Mouse (Mus musculus): Measurements from ENCODE around the gene Psmg3.

Psmg3 gene

DNA sequence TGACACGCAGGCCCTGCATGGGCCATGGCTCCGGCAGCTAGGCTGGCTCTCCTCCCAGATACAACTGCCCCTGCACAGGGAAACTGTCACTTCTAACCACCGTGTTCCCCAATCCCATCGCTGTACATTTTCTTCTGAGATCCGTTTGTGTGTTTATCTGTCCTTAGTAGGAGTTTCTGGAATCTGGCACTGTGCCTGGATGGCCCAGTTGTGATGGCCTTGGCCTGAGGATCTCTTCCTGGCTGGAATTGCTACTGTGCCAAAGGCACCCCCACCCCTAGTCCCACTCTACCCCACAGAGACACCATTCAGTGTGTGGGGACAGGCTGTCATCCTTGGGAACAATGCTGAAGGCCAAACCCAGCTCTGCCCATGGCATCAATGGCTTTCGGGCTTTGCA lies 10.7 kb downstream of the Psmg3 start:
- no peak for DNase-seq (ENCODE audit: low spot score)

DNA sequence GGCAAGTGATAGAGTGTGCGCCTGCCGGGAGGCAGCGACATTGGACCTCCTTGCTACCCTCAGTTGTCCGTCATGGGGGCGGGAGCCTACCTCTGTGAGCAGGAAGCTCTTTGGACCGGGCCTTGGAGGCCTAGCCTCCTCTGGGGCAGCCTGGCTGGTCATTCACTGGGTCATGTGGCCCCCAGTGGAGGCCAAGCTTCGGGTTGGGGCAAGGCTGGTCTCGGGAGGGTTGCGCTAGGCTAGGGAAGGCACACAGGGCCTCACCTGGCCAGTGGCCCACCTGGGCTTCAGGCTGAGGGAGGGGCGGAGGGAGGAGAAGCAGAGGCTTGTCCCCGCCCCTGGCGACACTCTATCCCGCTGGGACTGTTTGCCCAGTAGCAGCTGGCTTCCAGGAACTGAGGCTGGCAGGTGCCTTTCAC lies 12.7 kb downstream of the Psmg3 start:
- no peak for DNase-seq (ENCODE audit: low spot score)

DNA sequence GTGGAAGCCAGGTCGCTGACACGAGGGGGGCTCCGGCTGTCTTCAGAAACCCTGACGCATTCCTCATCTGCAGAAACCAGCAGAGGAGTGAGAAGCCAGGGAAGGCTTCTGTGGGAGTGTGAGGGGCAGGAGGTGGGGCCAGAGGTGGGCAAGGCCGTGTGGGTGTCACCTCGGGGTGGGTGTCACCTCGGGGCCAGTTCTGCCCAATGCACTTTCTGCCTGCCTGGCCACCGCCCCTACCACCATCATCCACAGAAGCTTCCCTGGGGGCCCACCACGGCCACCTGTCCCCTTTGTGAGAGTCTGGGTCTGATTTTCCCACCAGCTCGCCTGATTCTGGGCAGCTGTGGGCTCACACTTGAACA lies 13.6 kb downstream of the Psmg3 start:
- no peak for DNase-seq (ENCODE audit: low spot score)

DNA sequence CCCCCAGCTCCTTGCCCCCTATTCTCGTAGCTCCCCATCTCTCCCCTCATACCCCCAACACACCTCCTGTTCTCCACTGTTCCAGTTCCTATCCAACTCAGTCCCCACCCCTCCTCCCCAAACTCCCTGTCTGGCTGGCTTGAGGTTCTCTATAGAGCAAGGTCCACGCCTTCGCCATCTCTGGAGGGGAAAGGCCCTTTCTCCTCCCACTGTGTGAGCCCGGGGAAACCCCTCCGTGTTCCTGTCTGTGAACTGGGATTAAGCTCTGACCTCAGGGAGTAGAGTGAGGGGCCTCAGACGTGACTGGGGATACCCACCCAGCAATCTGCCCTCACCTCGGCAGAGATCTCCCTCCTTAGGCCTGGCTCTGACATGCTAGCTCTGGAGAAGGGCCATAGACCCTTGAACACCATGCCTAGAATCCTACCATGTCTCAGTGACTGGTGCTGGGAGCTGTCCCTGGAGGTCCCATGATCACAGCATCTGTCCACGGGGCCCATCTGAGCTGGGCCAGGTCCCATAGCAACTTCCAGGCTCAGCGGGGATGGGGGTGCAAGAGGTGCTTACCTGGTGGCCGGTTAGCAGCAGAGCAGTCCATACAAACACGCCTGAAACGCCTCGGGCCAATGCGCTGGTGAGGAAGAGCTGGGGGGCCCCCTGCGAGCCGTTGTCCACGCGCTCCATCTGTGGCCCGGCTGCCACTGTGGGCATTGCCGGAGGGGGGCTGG lies 14.1 kb downstream of the Psmg3 start:
- no peak for DNase-seq (ENCODE audit: low spot score)

DNA sequence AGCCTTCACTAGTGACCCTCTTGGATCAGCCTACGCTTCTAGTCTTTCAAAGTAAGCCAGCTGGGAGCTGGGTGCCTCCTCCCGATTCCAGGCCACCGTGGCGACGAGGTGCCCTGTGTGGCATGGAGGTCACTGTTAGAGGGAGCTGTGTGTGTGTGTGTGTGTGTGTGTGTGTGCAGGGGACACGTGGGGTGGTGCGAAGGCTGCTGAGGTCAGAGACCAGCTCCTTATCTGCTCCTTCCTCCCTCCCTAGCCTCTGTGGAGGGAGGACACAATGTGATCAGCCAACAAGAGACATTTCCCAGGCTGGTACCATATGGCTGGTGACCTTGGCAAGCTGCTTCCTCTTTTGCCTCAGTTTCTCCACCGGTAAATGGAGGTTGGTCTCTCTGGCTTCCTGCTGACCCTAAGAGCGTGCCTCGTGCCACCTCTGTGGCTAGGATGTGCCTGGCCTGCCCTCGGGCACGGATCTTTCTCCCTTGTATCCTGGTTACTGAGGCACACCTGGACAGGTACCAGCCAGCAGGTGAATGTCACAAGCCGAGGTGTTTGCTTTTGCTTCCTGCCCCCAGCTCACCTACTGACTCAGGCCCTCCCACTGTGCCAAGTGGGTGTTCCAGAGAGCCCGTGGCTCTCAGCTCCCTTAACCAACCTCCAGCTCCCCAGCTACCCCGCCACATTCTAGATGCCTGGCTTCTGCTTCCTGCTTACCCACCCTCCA lies 14.8 kb downstream of the Psmg3 start:
- DNase-seq (ENCODE audit: low spot score): no peak

DNA sequence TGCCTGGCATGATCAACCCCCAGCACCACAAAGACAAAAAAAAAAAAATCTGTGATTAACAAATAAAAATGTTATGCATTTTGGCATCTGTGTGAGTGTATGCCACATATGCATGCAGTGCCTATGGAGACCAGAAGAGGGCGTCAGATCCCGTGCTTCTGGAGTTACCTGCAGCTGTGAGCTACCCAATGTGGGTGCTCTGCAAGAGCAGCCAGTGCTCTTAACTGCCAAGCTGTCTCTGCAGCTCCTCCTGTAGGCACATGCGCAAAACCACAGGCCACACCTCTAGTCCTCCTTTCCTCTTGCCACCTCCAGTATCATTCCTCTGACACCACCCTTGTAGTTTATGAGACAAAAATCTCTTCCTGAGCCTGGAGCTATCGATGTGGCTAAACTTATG lies 17.3 kb downstream of the Psmg3 start:
- no peak for DNase-seq (ENCODE audit: low spot score)

DNA sequence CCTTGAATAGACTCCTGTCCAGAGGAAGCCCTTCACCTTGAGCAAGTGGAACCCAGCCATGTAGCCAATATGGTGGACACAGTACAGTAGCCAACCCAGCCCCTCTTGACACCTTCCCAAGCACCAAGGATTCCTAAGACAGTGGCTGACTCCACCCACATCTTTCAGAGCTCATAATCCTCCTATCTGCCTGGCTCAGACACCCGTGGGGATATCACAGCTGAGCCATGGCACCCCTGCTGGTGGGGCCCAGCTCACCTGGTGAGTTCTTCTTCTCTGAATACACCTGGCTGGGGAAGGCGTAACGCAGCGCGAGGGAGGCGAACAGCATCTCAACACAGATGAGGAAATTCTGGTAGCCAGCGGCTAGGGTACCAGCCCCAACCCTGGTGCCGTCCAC lies 20.8 kb downstream of the Psmg3 start:
- no peak for DNase-seq (ENCODE audit: low spot score)

DNA sequence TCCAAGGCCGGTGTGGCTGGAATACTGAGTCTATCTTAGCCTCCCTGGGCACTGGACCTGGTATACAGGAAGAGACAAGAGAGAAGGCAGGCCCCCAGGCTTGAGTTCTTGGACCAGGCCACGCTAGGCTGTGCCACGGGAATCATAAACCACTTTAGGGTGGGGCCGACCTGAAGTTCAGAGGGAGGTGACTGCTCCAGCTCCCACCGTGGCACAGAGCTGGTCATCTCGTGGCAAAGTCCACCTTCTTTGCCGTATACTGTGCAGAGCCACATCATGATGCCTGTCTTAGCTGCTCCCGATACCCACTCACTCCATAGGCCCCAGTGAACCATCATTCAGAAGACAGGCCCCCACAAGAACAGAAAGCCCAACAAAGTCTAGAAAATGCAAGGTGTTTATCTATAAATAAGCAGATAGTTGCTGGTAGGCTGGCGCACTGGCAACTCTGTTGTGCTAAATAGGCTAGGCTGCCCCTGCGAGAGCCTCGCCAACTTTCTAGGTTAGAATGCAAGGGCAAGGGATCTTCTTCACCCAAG lies 22.0 kb downstream of the Psmg3 start:
- DNase-seq (ENCODE audit: low spot score): no peak

DNA sequence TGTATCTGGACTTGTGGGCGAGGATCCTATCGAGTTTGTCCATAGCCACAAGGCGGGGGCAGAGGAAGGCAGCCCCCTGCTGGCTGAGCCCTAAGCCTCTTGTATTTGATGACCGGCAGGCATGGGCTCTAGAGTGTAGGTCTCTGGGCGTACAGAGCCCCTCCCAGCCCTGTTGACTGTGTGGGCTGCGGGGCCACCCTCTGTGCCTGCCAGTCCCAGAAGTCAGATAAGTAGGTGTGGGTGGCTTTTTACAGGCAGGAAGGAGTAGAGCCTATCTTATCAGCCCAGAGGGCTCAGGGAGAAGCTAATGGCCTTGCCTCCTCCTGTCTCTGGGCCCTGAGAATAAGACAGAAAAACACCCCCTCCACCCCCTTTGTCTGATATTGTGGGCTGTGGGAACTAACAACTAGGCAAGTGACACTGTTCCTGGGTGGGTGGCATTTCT lies 22.6 kb downstream of the Psmg3 start:
- peak; percentile 54 for DNase-seq (ENCODE audit: low spot score)

DNA sequence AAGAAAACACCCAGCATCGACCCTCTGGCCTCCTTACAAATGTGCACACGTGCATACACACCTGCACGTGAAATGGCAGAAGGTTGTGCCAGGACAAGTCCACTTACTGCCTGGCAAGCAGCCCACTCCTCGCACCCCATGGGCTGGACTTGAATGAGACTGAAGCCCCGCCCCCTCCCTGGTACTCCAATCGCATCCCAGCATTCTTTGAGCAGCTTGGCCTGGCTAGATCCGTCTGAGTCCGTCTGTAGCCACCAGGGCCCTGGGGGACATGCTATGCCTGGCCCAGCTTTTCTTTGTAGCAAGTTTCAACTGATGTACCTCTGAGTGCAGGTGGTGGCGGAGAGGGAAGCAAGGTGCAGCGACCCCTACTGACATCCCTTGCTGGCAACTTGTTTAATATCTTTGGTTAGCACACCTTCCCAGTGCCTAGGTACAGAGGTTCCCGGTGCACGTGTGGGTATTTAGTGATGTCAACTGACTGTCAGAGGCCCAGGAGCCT lies 23.0 kb downstream of the Psmg3 start:
- peak; percentile 74 for DNase-seq (ENCODE audit: low spot score)

DNA sequence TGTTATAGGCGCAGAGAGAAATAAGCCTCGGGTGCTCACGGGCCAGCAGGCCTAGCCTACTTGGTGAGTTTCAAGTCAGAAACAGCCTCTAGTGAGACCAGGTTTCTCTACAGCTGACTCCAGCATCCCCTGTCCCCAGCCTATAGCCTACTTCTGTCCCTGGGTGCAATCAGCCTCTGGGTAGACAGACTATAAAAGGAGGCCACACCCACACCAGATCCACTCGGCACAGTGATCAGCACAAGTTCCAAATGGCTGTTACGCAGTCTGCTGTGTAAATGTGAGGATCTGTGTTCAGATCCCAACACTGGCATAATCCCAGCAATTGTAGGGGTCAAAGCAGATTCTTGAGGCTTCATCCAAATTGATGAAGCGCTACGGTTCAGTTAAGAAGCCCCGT lies 23.5 kb downstream of the Psmg3 start:
- no peak for DNase-seq (ENCODE audit: low spot score)

DNA sequence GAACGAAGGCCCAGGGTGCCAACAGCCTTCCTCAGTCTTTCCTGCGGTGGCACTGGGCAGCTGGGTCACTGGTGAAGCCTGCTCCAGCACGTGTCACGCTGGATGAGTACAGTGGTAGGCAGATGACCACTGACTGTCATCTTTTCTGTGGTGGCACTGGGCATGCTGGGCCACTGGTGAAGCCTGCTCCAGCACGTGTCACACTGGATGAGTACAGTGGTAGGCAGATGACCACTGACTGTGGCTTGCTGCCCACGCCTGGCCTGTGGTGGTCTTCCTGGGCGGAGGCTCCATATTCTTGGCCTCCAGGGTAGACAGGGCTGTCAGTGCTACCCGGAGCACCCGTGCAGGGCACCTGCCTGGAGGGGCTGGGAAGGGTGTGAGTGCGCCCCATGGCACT lies 24.8 kb downstream of the Psmg3 start:
- no peak for DNase-seq (ENCODE audit: low spot score)

DNA sequence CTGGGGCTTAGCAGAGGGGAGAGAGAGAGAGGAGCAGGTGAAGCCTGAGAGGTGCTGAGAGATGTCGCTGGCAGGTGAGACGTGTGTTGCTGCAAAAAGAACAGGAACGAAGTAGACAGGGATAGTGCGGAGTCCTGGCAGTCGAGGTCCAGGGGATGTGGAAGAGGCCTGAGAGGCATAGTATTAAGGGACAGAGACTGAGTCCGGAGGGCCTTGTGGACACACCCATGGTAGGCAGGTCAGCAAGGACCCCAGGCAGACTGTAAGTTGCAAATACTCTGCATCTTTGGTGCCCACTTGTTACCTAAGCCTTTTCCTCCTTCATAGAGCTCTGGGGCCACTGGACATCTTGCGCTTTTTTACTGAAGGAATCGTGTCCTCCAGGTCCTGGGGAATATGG lies 25.5 kb downstream of the Psmg3 start:
- DNase-seq (ENCODE audit: low spot score): no peak

DNA sequence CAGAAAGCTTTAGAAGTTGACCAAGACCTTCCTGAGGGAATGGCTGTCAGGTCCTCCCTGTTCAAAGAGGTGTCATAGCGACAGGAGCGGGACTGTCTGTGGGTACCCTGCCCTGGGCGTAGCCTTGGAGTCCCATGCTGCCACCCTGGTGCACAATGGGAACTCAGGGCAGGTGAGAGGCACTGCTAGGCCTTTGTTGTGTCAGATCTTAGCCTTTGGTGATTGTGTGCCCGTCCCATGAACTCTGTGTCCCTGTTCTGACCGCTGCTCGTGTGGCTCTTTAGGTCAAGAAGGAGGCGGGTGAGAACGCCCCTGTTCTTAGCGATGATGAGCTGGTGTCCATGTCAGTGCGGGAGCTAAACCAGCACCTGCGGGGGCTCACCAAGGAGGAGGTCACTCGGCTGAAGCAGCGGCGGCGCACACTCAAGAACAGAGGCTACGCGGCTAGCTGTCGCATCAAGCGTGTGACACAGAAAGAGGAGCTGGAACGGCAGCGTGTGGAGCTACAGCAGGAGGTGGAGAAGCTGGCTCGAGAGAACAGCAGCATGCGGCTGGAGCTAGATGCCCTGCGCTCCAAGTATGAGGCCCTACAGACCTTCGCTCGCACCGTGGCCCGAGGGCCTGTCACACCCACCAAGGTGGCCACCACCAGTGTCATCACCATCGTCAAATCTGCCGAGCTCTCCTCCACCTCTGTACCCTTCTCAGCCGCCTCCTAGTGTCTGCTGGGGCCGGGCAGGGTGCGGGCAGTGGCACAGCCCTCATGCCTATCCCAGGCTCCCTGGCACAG lies 26.7 kb downstream of the Psmg3 start:
- DNase-seq (ENCODE audit: low spot score): no peak

DNA sequence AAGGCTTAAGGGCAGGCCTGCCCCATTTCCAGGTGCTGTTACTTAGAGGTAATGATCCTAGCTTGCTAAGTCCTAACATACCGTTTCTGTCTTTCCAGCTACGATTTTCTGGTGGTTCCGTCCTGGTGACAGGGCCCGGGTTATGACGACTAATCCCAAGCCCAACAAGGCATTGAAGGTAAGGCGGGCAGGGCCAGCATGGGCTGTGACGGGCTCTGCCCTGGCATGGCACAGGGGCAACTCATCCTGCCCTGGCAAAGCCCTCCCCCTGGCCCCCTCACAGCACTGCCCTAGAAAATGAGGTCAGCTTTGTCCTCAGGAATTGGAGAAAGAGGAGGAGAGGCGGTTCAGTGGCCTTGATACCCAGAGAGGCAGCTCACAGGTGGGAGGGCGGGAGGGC lies 27.6 kb downstream of the Psmg3 start:
- DNase-seq (ENCODE audit: low spot score): no peak

DNA sequence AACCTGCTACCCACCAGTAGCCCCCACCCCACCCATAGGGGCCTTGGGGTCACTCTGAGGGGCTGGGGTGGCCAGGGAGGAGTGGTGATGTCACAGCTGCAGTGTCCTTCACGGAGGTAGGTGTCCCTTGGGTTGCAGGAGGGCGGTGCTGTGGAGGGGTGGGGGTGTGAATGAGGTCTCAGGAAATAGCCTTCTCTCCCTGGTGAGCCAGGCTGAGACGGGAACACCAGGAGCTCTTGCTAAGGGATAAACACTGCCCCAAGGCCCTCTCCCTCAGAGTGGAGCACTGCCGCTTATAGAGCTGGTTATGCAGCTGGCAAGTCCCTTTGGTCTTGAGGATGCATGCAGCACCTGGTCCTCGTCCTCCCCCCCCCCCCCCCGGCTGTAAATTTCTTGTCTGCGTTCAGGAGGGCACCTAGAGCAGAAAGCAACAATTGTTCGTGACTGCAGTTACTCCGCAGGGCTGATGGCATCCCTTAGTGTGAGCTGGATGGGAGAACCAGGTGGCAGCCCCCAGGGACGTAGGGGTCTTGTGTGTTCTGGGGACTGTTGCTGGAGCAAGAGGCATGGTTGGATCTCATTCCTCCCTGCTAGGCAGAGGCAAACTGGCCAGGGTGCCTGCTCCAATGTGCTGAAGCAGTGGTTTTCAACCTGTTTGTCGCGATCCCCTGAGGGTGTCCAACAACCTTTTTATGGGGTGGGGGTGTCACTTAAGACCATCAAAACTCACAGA lies 28.4 kb downstream of the Psmg3 start:
- no peak for DNase-seq (ENCODE audit: low spot score)

DNA sequence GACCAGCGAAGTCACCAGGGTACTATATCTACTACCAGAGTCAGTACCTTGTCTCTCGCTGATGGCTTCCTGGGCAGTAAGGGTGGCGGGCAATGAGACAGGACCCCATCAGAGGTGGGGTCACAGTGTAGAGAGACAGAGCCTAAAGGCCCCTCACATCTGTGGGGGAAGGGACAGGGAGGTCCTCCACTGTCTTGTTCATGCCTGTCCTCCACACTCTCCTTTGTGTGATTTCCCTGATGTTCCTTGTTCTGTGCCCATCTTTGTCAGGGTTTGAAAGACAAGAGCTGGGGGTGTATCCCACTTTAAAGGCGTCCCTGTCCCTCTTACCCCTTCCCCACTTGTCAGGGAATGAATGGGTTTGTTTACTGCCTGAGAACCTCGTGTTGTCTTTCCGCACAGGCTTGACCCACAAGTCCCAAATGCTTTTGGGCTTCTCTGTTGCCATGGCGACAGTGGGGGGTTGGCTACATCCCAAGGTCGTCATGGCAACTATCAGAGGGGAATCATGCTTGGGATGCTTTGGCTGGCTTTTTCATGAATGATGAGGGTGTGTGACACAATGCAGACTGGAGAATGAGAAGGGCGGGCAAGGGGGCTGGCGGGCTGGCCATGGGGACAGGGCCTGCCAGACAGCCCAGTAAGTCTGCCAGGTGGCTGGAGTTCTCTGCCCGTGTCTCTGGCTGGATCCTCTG lies 29.1 kb downstream of the Psmg3 start:
- peak; percentile 94 for DNase-seq (ENCODE audit: low spot score)

DNA sequence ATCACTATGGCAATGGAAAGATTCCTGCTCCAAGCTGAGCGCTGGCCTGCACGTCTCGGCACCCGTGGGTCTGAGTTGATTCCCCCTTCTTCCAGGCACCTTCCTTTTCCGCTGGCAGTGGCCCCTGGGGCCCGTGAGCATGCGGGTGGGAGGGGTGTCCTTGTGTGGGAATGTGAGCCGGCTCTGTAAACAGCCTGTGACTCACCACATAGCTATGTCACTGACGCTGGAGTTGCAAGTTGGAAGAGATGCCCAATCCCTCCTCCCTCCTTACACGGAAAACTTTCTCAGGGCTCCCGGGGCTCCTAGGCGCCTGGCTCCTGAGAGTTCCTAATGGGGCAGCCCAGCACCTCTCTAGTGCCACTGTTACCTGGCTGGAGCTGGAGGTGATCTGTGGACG lies 29.8 kb downstream of the Psmg3 start:
- peak; percentile 70 for DNase-seq (ENCODE audit: low spot score)

DNA sequence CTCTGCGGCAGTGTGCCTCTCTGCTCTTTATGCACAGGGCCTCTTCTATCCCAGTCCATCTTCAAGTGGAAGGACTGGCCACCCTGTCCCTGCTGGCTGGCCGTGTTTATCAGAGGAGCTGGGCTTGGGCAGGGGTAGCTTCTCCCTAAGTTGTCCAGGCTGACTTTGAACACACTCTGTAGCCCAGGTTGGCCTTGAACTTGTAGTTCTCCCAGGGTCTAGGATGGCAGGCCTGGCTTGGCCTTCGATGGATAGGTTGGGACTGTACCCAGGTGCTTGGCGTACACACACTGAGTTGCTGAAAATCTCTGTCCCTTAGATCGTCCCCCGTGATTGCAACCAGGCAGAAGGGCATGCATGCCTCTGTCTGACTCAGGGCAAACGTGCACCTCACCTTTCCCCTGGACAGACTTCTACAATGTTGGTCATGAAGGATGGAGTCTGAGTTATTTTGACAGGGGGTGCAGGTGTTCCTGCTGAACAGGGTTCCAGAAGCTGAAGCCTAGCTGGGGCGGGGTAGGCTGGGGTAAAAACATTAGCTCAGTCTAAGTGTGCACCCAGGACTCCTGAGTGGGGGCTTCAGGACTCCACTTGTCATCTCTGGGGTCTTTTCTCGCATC lies 30.6 kb downstream of the Psmg3 start:
- no peak for DNase-seq (ENCODE audit: low spot score)

DNA sequence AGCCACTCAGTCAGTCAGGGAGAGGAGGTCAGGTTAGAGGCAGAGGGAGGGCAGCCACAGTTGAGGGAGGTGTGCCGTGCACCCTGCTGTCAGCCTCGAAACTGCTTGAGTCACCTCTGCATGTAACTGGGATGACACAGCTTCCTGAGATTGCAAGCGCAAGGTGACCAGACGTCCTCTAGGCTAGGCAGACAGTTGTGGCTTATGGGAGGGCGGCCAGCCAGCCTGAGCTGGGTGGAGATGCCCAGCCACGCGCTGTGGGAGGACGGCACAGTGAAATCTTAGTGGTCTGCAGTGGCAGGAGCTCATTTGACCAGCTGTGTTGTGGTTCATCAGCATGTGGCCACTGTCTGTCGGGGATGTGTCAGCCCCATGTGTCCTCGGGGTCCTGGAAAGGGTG lies 31.7 kb downstream of the Psmg3 start:
- no peak for DNase-seq (ENCODE audit: low spot score)

DNA sequence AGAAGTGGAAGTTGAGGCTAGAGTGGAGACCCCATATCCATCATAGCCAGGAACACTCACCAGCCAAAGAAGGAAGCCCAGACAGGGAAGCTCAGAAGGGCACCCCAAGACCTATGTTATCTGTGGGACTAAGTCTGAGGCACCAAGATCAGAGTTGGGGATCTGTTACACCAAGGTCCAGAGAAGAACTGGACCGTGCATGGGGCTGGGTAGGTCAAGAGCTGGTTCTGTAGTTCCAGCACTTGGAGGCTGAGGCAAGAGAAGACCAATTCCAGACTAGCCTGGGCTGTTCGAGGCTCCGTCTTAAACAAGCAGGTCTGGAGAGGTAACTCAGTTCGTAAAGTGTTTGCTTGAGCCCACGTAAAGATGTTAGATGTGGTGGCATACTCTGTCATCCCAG lies 32.5 kb downstream of the Psmg3 start:
- no peak for DNase-seq (ENCODE audit: low spot score)

All from embryo, embryonic 10 days (tissue).